ENCODE assay signal across 18 mouse cellular contexts in the genomic region with DNA sequence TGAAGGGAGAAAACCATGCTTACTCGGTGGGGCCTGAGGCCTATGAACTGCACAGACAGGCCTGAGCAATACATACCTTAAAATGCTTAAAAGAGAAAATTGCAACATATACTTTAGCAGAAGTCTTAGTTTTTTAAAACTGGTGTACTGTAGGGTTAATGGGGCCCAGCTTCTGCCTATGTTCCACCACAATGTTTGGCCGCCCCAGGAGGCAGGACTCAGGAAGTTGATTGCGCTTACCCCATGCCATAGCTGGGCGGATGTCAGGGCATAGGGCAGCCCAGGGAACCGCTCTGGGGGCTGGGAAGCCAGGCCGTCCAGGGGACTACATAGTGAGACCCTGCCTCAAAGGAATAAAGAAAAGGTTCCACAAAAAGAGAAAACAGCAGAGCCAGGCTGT. TPM values are rescaled to one million over a fixed set of nuclear protein-coding genes. Genes with fewer than 3 reads are reported as not detected.
DNase-seq lines count a peak whose midpoint lies in the region; ATAC-seq lines count a peak whose summit lies in the region.
"Had no signal": no experiment of that assay in that cellular context is flagged by ENCODE, and none has a peak within 500 bp of the region (broad histone marks: within the 10 kb centered on the region; RNA-seq: fewer than 3 reads in every experiment).

No protein-coding gene starts in this region.

- WGBS in liver, embryonic 11.5 days, result 63% methylated on average over 6 of the region's 6 CpGs

- H3K4me3 ChIP-seq in liver, embryonic 11.5 days (ENCODE audit: low read depth, low read length), result no peak overlapping the region
- H3K4me3 ChIP-seq: embryonic facial prominence, embryonic 15.5 days; forebrain, embryonic 13.5 days; left cerebral cortex, adult 2 months had no signal

- H3K4me2 ChIP-seq in liver, embryonic 11.5 days, result no peak overlapping the region
- H3K4me2 ChIP-seq: embryonic facial prominence, embryonic 15.5 days; forebrain, embryonic 13.5 days; heart, embryonic 11.5 days had no signal

- H3K36me3 ChIP-seq in liver, embryonic 11.5 days (ENCODE audit: control insufficient read depth, insufficient read depth, low read length), result no peaks in the 10 kb centered on the region
- H3K36me3 ChIP-seq: embryonic facial prominence, embryonic 15.5 days had no signal

- no peaks in the 10 kb centered on the region for H3K27me3 ChIP-seq in liver, embryonic 11.5 days (replicated peaks; ENCODE audit: control insufficient read depth, insufficient read depth, low read length)
- H3K27me3 ChIP-seq: embryonic facial prominence, embryonic 15.5 days; forebrain, embryonic 13.5 days; megakaryocyte, embryonic 14.5 days had no signal

- H3K27ac ChIP-seq in liver, embryonic 11.5 days (ENCODE audit: low read depth, low read length), result no peak overlapping the region
- H3K27ac ChIP-seq: embryonic facial prominence, embryonic 15.5 days; forebrain, embryonic 13.5 days; left cerebral cortex, adult 2 months had no signal

- ATAC-seq in liver, embryonic 11.5 days (replicated peaks; ENCODE audit: low FRiP score), result no peak
- peak; percentile 67 to 79; a peak in 3 of 4 replicates for ATAC-seq in hematopoietic stem cell, adult 5-6 weeks (replicated peaks in 1 of 2; ENCODE audit: insufficient read depth in 1 of 2, low FRiP score in 2 of 2, low TSS enrichment in 1 of 2, low read depth in 1 of 2, poor library complexity in 2 of 2, severe bottlenecking in 2 of 2)
- ATAC-seq in megakaryocyte progenitor cell, adult 5-6 weeks (replicated peaks; ENCODE audit: poor library complexity), result peak; percentile 92
- ATAC-seq: forebrain, embryonic 13.5 days had no signal

- peaks cover 10% of the 10 kb centered on the region for H3K4me1 ChIP-seq in liver, embryonic 11.5 days (replicated peaks; ENCODE audit: control insufficient read depth, insufficient read depth, low read length)

- peak; percentile 16 for DNase-seq in liver
- no peak for DNase-seq in liver, embryonic 11.5 days (ENCODE audit: low spot score)
- DNase-seq in c-Kit-positive CD71-negative TER-119-negative erythroid progenitor cells, embryonic 14.5 days (ENCODE audit: low read depth), result peak; percentile 13
- DNase-seq in layer of hippocampus, postnatal 14 days (ENCODE audit: low spot score in 2 of 2), result no peak
- DNase-seq in heart, adult 8-10 months (ENCODE audit: low spot score), result no peak
- DNase-seq: cerebellum, postnatal 10 days; heart, postnatal 36 days; kidney, adult 11 months; kidney, postnatal 4 days; right cerebral cortex, postnatal 25 days; thymus, adult 18-20 months had no signal

- no peak overlapping the region for H3K9ac ChIP-seq in liver, embryonic 11.5 days (ENCODE audit: low read depth, low read length)
- H3K9ac ChIP-seq: embryonic facial prominence, embryonic 15.5 days; forebrain, embryonic 13.5 days had no signal

- no peaks in the 10 kb centered on the region for H3K9me3 ChIP-seq in liver, embryonic 11.5 days (ENCODE audit: control insufficient read depth, low read length)
- H3K9me3 ChIP-seq: embryonic facial prominence, embryonic 15.5 days; forebrain, embryonic 13.5 days; megakaryocyte, embryonic 14.5 days had no signal

RNA-seq across cellular contexts. Expression of gene Tnrc6c, which starts 42.5 kb away (rescaled TPM):
- 8.0 TPM in 2 replicates for polyA plus RNA-seq in liver, embryonic 11.5 days (2014; fragmentation: Nextera tagmentation; extraction: Ambion mirVana)
- 24.6 and 25.4 TPM in 2 replicates for total RNA-seq in hematopoietic stem cell, adult 5-6 weeks (2017)
- 18.8 and 22.1 TPM in 2 replicates for total RNA-seq in megakaryocyte progenitor cell, adult 5-6 weeks (2015)
- total RNA-seq in megakaryocyte progenitor cell, adult 5-6 weeks (2017), result 17.8 and 19.8 TPM in 2 replicates
- total RNA-seq in layer of hippocampus, postnatal 14 days (2021), result 10 to 100 TPM; 61.8 to 67.9 TPM
- total RNA-seq in heart, adult 8-10 months (2022), result 10 to 100 TPM; 27.0 to 32.1 (median 29.7) TPM

Comparison
In these comparisons a context has a peak if more than half of its experiments do, and no peak if none do; other contexts are left out.
1. DNase-seq: peak in liver (single experiment) and c-Kit-positive CD71-negative TER-119-negative erythroid progenitor cells, embryonic 14.5 days (single experiment); none in liver, embryonic 11.5 days (single experiment), layer of hippocampus, postnatal 14 days (0 of 2) and heart, adult 8-10 months (single experiment).